Mouse (Mus musculus) kidney, postnatal 4 days (tissue): ENCODE results near the gene Pi4k2b.
A peak's percentile ranks its signal among the peaks of the same experiment; 100 is the strongest.

Experiments used
- DNase-seq, 2 experiments: peaks; one replicate each; pipeline ENCODE4 v3.0.0; 2021; ENCODE audit warnings: mixed read lengths in 2 of 2

The Pi4k2b gene

GRCm38 (mm10) chr5:52782523-52783250 lies 41.3 kb downstream of the Pi4k2b start:
- peak; percentile 92 to 93 for DNase-seq

GRCm38 (mm10) chr5:52783251-52783620 lies 41.9 kb downstream of the Pi4k2b start:
- DNase-seq, result no peak

- no peak for DNase-seq
Measured at GRCm38 (mm10) chr5:52783957-52784356, 42.6 kb downstream of the Pi4k2b start.

- no peak for DNase-seq
Measured at GRCm38 (mm10) chr5:52786556-52787322, 45.4 kb downstream of the Pi4k2b start.

- no peak for DNase-seq
Measured at GRCm38 (mm10) chr5:52793230-52793629, 51.9 kb downstream of the Pi4k2b start.

- no peak for DNase-seq
Measured at GRCm38 (mm10) chr5:52794109-52794508, 52.7 kb downstream of the Pi4k2b start.

- no peak for DNase-seq
Measured at GRCm38 (mm10) chr5:52799274-52799985, 58.1 kb downstream of the Pi4k2b start.

GRCm38 (mm10) chr5:52805801-52806200 lies 64.4 kb downstream of the Pi4k2b start:
- no peak for DNase-seq

GRCm38 (mm10) chr5:52806349-52806748 lies 65.0 kb downstream of the Pi4k2b start:
- no peak for DNase-seq

GRCm38 (mm10) chr5:52807030-52807429 lies 65.7 kb downstream of the Pi4k2b start:
- no peak for DNase-seq

- DNase-seq, result no peak
Measured at GRCm38 (mm10) chr5:52810446-52810845, 69.1 kb downstream of the Pi4k2b start.

GRCm38 (mm10) chr5:52811056-52811455 lies 69.7 kb downstream of the Pi4k2b start:
- no peak for DNase-seq

GRCm38 (mm10) chr5:52812456-52812855 lies 71.1 kb downstream of the Pi4k2b start:
- no peak for DNase-seq

- no peak for DNase-seq
Measured at GRCm38 (mm10) chr5:52813312-52813711, 71.9 kb downstream of the Pi4k2b start.

GRCm38 (mm10) chr5:52818676-52819075 lies 77.3 kb downstream of the Pi4k2b start:
- no peak for DNase-seq
